Mouse (Mus musculus): ENCODE measurements around the gene Itgb7. TPM values are rescaled to one million over a fixed set of nuclear protein-coding genes. Genes with fewer than 3 reads are reported as not detected.
"Not testable (repeated sequence)": the region's sequence is repeated elsewhere in the genome, so short reads cannot be mapped to it uniquely, and the experiment has no call there.

The Itgb7 gene
- polyA plus RNA-seq, 1 experiment = 23.0 TPM

DNA sequence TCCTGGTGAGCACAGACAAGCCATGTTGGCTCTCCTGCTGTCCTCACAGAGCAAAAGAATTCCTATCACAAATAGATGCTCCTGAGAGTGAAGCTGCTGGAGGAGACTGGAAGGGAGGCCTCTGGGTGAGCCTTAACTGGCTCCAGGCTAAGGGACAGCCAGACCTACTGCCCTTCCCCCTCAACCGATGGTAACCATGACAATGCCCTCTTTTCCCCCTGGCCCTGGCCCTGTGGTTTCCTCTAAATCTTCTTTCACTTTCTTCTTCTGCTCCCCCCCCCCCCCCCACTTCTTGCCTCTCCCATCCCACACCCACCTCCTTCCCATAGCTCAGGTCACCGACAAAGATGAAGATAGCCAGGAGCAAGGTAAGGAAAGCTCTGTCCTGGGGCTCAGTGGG lies 2.2 kb upstream of the Itgb7 start:
- DNase-seq (ENCODE audit: low read depth, low spot score) = no peak
- WGBS = 11% methylated on average over 2 of the region's 2 CpGs

- DNase-seq (ENCODE audit: low read depth, low spot score) = no peak
- 74% methylated on average over 7 of the region's 7 CpGs for WGBS
Measured at GRCm38 (mm10) chr15:102232764-102233163, 1.0 kb upstream of the Itgb7 start.

DNA sequence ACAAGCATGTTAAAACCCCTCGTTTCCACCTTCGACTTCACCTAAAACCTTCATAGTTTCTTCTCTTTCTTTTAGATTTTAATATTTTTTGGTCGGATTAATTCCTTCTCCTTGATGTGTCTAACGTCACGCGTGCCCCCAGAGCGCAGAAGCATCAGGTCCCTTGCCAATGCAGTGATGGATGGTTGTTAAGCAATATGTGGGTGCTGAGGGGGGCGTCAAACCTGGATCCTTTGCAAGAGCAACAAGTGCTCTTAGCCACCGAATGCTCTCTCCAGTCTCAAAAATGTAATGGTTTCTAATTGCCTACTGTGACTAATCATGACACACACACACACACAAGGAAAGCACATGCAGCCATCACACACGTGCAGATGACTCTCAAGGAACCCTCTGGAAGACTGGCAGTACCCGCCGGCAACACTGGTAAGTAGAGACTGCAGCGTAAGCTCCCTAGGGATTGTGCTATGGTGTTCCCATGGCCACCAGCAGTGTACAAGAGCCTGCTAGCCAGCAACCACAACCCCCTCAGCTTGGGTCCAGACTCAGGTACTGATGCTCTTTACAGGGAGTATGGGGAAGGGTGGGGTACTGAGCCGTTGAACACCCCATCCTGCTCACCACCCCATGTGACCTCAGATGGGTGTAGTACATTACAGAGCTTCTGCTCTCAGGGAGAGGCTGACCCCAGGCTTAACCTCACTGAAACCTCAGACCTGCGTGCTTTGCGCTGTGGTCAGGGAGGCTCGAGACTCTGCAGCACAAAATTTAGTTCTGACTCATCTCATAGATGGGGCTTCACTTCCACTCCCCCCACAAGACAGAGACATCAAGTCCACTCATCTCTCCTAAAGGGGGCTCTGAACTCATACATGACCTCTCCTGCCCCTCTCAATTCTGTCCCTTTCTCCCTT lies 1.1 kb downstream of the Itgb7 start:
- WGBS = 81% methylated on average over 17 of the region's 17 CpGs
- DNase-seq (ENCODE audit: low read depth, low spot score) = no peak

DNA sequence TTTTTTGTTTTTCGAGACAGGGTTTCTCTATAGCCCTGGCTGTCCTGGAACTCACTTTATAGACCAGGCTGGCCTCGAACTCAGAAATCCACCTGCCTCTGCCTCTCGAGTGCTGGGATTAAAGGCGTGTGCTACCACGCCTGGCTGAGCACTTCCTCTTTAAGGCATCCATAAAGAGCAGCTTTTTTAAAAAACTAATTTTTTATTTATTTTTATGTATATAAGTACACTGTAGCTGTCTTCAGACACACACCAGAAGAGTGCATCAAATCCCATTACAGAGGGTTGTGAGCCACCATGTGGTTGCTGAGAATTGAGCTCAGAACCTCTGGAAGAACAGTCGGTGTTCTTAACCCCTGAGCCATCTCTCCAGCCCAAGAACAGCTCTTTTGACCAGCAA lies 6.1 kb downstream of the Itgb7 start:
- WGBS = 55% methylated on average over 6 of the region's 6 CpGs
- not testable (repeated sequence) for DNase-seq (ENCODE audit: low read depth, low spot score)

DNA sequence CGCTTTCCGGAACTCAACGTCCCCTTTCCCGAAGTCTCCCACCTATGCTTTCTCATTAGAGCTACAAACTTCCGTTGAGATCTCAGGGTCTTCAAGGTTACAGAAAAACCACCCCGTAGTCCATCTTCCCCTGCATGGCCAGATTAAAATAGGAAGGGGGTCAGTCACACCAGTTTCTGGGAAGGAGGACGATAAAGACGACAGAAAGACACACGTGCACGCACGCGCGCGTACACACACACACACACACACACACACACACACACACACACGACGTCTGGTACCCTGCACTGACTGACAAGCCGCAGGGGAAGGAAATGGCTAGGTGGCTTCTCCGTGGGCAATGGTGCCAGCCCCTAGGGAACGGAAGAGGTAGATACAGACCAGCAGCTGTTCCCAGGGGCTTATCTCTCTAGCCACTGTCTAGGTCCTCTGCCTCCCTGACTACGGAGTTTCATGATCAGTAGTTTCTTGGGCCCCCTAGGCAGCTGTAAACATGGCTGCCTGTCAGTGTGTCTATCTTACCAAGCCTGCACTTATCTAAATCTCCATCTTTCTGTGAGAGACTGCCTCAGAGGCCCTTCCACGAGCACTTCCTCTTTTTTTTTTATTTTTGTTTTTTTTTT lies 6.6 kb downstream of the Itgb7 start:
- WGBS = 26% methylated on average over 21 of the region's 21 CpGs
- no peak for DNase-seq (ENCODE audit: low read depth, low spot score)

DNA sequence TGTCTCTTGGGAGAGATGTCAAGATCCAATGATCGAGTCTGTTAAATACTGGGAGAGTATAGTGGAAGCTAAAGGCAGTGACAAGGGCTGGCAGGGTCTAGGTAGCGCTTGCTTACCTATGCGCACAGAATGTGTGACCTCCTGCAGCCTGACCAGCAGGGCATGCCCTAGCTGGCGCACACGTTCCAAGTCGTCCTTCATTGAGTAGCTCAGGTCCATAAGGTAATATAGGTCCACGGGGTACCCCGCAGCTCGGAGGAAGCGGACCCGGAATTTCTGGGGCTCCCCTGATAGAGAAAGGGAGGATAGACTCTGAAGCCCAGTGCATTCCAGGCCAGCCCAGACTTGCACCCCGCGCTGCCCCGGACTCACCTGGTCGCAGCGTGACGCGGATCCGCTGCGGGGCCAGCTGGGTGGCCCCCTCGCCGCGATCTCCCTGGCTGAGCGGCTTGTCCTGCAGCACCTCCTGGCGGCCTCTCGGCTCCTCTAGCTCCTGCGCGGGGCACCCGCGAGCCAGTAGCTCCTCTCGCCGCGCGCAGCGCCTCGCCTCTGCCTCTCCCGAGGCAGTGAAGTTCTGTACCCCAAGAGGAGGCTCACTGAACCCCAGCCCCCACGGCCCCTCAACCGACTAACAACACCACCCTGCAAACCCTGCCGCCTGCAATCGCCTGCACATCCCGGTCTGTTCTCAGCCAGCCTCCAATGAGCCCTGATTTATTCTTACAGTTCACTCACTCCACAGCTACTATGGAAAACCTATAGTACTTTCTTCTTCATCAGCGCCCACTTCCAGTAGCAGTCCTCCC lies 7.4 kb downstream of the Itgb7 start:
- DNase-seq (ENCODE audit: low read depth, low spot score) = no peak
- WGBS = 6% methylated on average over 43 of the region's 43 CpGs

- 63% methylated on average over 10 of the region's 10 CpGs for WGBS
- DNase-seq (ENCODE audit: low read depth, low spot score) = no peak
Measured at GRCm38 (mm10) chr15:102222386-102222785, 9.4 kb downstream of the Itgb7 start.

GRCm38 (mm10) chr15:102217325-102217724 lies 14.4 kb downstream of the Itgb7 start:
- WGBS = 84% methylated on average over 7 of the region's 7 CpGs
- no peak for DNase-seq (ENCODE audit: low read depth, low spot score)

GRCm38 (mm10) chr15:102216459-102217228 lies 15.1 kb downstream of the Itgb7 start:
- no peak for DNase-seq (ENCODE audit: low read depth, low spot score)
- WGBS = 80% methylated on average over 16 of the region's 16 CpGs

DNA sequence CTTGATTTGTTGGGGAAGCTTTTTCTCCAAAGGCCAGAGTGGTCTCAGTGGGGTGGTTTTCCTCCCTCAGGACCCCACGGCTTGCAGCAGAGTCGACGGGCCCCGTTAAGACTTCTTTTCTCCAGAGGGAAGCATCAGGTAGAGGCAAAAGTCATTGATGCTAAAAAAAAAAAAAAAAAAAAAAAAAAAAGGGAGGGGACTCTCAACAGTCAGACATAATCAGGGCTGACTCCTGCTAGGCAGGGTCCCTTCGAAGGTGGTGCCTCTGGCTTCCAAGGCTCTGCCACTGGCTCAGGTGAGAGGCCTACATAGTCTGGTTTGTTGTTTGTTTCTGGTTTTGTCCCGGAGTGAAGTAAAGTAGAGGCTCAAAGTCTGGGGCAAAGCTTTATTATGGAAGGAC lies 16.1 kb downstream of the Itgb7 start:
- no peak for DNase-seq (ENCODE audit: low read depth, low spot score)
- whole genome bisulfite sequencing = 61% methylated on average over 6 of the region's 6 CpGs

DNA sequence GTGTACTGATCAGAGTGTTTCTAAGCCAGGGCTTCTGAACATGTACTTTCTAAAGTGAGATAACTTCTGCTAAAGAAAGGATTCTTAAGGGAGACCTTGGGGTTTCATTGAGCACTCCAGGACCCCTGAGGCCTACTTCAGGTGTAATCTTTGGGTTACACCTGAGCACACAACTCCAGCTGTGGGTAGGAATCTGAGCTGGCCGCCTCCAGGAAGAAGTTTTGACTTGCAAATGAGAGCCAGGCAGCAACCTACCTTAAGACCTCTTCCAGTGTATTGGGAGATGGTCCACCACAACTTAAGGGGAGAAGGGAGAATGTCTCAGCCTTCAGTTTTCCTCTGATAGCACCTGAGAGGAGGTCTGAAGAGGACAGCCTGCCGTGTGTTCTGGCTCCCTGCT lies 17.6 kb downstream of the Itgb7 start:
- 52% methylated on average over 2 of the region's 2 CpGs for WGBS

DNA sequence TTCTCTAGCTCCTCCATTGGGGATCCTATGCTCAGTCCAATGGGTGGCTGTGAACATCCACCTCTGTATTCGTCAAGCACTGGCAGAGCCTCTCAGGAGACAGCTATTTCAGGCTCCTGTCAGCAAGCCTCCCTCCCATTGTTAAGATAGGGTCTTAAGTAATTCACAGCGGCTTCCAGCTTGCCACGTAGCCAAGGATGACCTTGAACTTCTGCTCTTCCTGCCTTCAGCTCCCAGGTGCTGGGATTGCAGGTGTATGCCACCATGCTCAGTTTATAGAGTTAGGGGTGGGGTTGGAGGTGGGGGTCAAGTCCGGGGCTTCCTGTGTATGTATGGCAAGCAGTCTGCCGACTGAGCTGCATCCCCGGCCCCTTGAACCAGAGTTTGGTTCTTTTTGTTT lies 19.8 kb downstream of the Itgb7 start:
- 59% methylated on average over 6 of the region's 6 CpGs for WGBS

More for the DNA sequence above, 17.6 kb downstream of the Itgb7 start:
- no peak for DNase-seq (ENCODE audit: low read depth, low spot score)

DNA sequence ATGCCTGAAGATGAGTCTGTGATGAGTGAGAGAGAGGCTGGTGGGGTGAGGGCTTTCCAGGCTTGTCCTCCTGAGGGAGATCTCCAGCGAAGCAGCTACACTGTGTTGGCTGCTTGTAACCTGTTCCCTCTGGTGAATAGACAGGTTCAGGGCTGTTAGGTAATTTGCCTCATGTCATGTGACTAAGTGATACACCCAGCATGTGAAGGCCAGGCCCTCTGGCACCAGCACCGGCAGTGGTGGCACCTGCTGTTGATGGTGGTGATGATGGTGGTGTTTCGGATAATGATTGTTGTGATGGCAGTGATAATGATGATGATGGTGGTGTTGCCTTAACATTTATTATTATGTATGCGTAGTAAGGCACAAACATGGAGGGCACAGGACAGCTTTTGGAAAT lies 20.9 kb downstream of the Itgb7 start:
- DNase-seq (ENCODE audit: low read depth, low spot score) = no peak
- WGBS = 57% methylated on average over 4 of the region's 4 CpGs

More for the DNA sequence above, 19.8 kb downstream of the Itgb7 start:
- no peak for DNase-seq (ENCODE audit: low read depth, low spot score)

- 91% methylated on average over 8 of the region's 8 CpGs for WGBS
- no peak for DNase-seq (ENCODE audit: low read depth, low spot score)
Measured at GRCm38 (mm10) chr15:102209114-102209513, 22.6 kb downstream of the Itgb7 start.

- no peak for DNase-seq (ENCODE audit: low read depth, low spot score)
Measured at GRCm38 (mm10) chr15:102208092-102208561, 23.6 kb downstream of the Itgb7 start.

GRCm38 (mm10) chr15:102207351-102207750 lies 24.4 kb downstream of the Itgb7 start:
- WGBS = 63% methylated on average over 3 of the region's 3 CpGs
- no peak for DNase-seq (ENCODE audit: low read depth, low spot score)

More at GRCm38 (mm10) chr15:102208092-102208561, 23.6 kb downstream of the Itgb7 start:
- 58% methylated on average over 9 of the region's 9 CpGs for WGBS

- no peak for DNase-seq (ENCODE audit: low read depth, low spot score)
- WGBS = 45% methylated on average over 8 of the region's 8 CpGs
Measured at GRCm38 (mm10) chr15:102205779-102206178, 26.0 kb downstream of the Itgb7 start.

DNA sequence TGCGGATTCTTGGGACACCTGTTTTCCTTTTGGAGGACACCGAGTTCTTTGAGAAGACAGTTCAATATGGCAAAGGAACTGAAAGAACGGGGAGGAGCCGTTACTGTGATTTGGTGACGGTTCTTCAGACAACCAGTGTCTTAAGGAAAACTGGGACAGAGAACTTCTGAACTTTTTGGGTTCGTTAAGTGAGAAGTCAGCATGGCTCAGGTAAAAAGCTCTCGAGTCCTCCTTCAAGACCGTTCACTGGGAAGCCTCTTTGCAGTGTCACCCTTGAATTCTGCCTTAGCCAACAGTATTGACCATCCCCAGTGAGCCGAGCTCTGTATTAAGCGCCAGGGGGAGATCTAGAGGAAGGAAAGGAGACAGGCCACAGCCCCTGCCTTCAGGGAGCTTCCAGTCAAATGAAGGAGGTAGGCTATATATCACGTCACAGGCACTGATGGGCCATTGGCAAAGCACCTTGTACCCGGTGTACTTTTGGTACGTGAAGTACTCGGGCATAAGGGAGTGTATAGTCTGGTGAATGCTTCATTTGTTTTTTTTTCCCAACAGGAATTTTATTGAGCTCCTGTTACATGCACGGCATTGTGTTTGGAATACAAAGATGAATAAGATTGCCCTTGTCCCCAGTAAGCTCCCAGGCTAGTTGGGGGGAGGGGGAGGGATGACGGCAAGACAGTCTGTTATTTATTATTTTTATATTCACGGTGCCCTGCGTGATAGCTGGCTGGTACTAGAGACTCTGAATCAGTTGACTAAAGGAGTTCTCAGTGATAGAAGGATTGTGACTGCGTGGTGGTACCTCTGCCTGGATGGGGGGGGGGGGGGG lies 26.9 kb downstream of the Itgb7 start, which contains the start of gene Csad:
Csad (minus strand) TSS at position 51 of the 832 bp plus-strand sequence.
- DNase-seq (ENCODE audit: low read depth, low spot score) = no peak
- WGBS = 32% methylated on average over 19 of the region's 19 CpGs

All from large intestine, adult 2 months (tissue).